Mouse (Mus musculus) myocyte (in vitro differentiated cells): ENCODE results near the gene Sbk1. TPM values are rescaled to one million over a fixed set of nuclear protein-coding genes. Genes with fewer than 3 reads are reported as not detected.
"Not testable (repeated sequence)": the region's sequence is repeated elsewhere in the genome, so short reads cannot be mapped to it uniquely, and the experiment has no call there.

Source experiments
- H3K27me3 ChIP-seq: one replicate; pipeline ENCODE4 v1.6.1; 2011; ENCODE audit not compliant: control insufficient read depth, insufficient read depth, insufficient read length
- H3K36me3 ChIP-seq: one replicate; pipeline ENCODE4 v1.6.1; 2011; ENCODE audit not compliant: control insufficient read depth, insufficient read depth
- H3K4me2 ChIP-seq: one replicate; pipeline ENCODE4 v1.6.1; 2011; ENCODE audit warnings: low read depth, control low read depth
- H3K4me3 ChIP-seq: one replicate; pipeline ENCODE4 v1.5.1; 2011; ENCODE audit warnings: mild to moderate bottlenecking, control low read depth, moderate library complexity
- H3K79me2 ChIP-seq: one replicate; pipeline ENCODE4 v1.6.1; 2011; ENCODE audit not compliant: control insufficient read depth, insufficient read depth
- H3ac ChIP-seq: one replicate; pipeline ENCODE4 v1.6.1; 2011; ENCODE audit not compliant: control insufficient read depth, insufficient read length
- CEBPB ChIP-seq: IDR thresholded peaks from 2 replicates; pipeline ENCODE4 v1.6.1; 2011; ENCODE audit warnings: mild to moderate bottlenecking, moderate library complexity; ENCODE audit not compliant: poor library complexity, insufficient read depth, severe bottlenecking
- E2F4 ChIP-seq: IDR thresholded peaks from one replicate; pipeline ENCODE4 v1.6.1; 2011; ENCODE audit warnings: mild to moderate bottlenecking, control low read depth, moderate library complexity; ENCODE audit not compliant: insufficient read depth
- MAX ChIP-seq: IDR thresholded peaks from one replicate; pipeline ENCODE4 v1.6.1; 2011; ENCODE audit warnings: low read depth, mild to moderate bottlenecking, control low read depth
- MYOD1 ChIP-seq, 3 experiments: IDR thresholded peaks; one replicate each; pipeline ENCODE4 v1.6.1; 2011; ENCODE audit warnings: control low read depth in 2 of 3, low read depth in 2 of 3, mild to moderate bottlenecking in 2 of 3, moderate library complexity in 1 of 3; ENCODE audit not compliant: insufficient read length in 2 of 3, control insufficient read depth in 1 of 3
- MYOG ChIP-seq, 3 experiments: IDR thresholded peaks; one replicate each; pipeline ENCODE4 v1.6.1; 2011; ENCODE audit warnings: control low read depth in 2 of 3, low read depth in 2 of 3, mild to moderate bottlenecking in 2 of 3; ENCODE audit not compliant: insufficient read length in 2 of 3, control insufficient read depth in 1 of 3, insufficient read depth in 1 of 3
- POLR2A ChIP-seq: IDR thresholded peaks from one replicate; pipeline ENCODE4 v1.6.1; 2011; ENCODE audit warnings: low read depth, mild to moderate bottlenecking, control low read depth, moderate library complexity; ENCODE audit not compliant: insufficient read length
- POLR2AphosphoS2 ChIP-seq: IDR thresholded peaks from one replicate; pipeline ENCODE4 v1.6.1; 2011; ENCODE audit warnings: low read depth, control low read depth; ENCODE audit not compliant: insufficient read length
- REST ChIP-seq: IDR thresholded peaks from one replicate; pipeline ENCODE4 v1.6.1; 2011; ENCODE audit warnings: mild to moderate bottlenecking, control low read depth, moderate library complexity; ENCODE audit not compliant: insufficient read depth, insufficient read length
- SRF ChIP-seq: IDR thresholded peaks from one replicate; pipeline ENCODE4 v1.6.1; 2011; ENCODE audit warnings: low read depth; ENCODE audit not compliant: control insufficient read depth, insufficient read length
- TCF12 ChIP-seq: IDR thresholded peaks from one replicate; pipeline ENCODE4 v1.6.1; 2011; ENCODE audit warnings: mild to moderate bottlenecking, control low read depth; ENCODE audit not compliant: poor library complexity, insufficient read depth, severe bottlenecking
- TCF3 ChIP-seq: IDR thresholded peaks from one replicate; pipeline ENCODE4 v1.6.1; 2011; ENCODE audit warnings: low read depth, control low read depth; ENCODE audit not compliant: insufficient read length
- USF1 ChIP-seq: IDR thresholded peaks from one replicate; pipeline ENCODE4 v1.6.1; 2011; ENCODE audit warnings: low read depth, mild to moderate bottlenecking, control low read depth, moderate library complexity
- polyA plus RNA-seq: library from polyadenylated mRNA; unstranded; fragments of >200 nt; fragmentation: generic; extraction: Trizol; gene quantifications from one replicate; pipeline ENCODE4 v1.2.1, GENCODE M21; 2012; ENCODE audit warnings: missing spikeins

Gene Sbk1
- polyA plus RNA-seq, 1 experiment, result 16.1 TPM

- H3K4me3 ChIP-seq, result no peak overlapping the region
- no peak overlapping the region for H3ac ChIP-seq
- no peaks in the 10 kb centered on the region for H3K79me2 ChIP-seq
- no peak overlapping the region for H3K4me2 ChIP-seq
- TF ChIP-seq E2F4 (no peak), POLR2A (no peak), TCF12 (no peak), REST (no peak), SRF (no peak), USF1 (no peak), MYOG (IDR thresholded peaks at IDR 0.05; ENCODE audit: control insufficient read depth in 1 of 3, insufficient read depth in 1 of 3, insufficient read length in 2 of 3, low read depth in 2 of 3) (no peak), TCF3 (no peak), CEBPB (no peak), POLR2AphosphoS2 (no peak), MAX (no peak), MYOD1 (IDR thresholded peaks at IDR 0.05; ENCODE audit: control insufficient read depth in 1 of 3, insufficient read length in 2 of 3, low read depth in 2 of 3) (no peak)
- H3K36me3 ChIP-seq, result no peaks in the 10 kb centered on the region
- peaks cover 42% of the 10 kb centered on the region for H3K27me3 ChIP-seq
Measured at GRCm38 (mm10) chr7:126311822-126312221, 39.4 kb downstream of the Sbk1 start.

GRCm38 (mm10) chr7:126313309-126313708 lies 40.9 kb downstream of the Sbk1 start:
- Histone ChIP-seq H3K4me2 (no peak overlapping the region), H3K4me3 (no peak overlapping the region), H3K27me3 (peaks cover 33% of the 10 kb centered on the region), H3K79me2 (no peaks in the 10 kb centered on the region), H3K36me3 (no peaks in the 10 kb centered on the region), H3ac (no peak overlapping the region)
- TF ChIP-seq MYOD1 (IDR thresholded peaks at IDR 0.05; ENCODE audit: control insufficient read depth in 1 of 3, insufficient read length in 2 of 3, low read depth in 2 of 3) (no peak), USF1 (no peak)

GRCm38 (mm10) chr7:126314273-126314672 lies 41.9 kb downstream of the Sbk1 start:
- TF ChIP-seq SRF (no peak), TCF12 (no peak), REST (no peak), E2F4 (no peak), MYOD1 (IDR thresholded peaks at IDR 0.05; ENCODE audit: control insufficient read depth in 1 of 3, insufficient read length in 2 of 3, low read depth in 2 of 3) (no peak)
- Histone ChIP-seq H3K27me3 (peaks cover 23% of the 10 kb centered on the region), H3K4me2 (no peak overlapping the region), H3ac (no peak overlapping the region), H3K4me3 (no peak overlapping the region), H3K79me2 (no peaks in the 10 kb centered on the region), H3K36me3 (no peaks in the 10 kb centered on the region)

GRCm38 (mm10) chr7:126323729-126324128 lies 51.3 kb downstream of the Sbk1 start:
- H3K27me3 ChIP-seq, result peaks cover 19% of the 10 kb centered on the region
- H3K4me2 ChIP-seq, result no peak overlapping the region
- no peak overlapping the region for H3K4me3 ChIP-seq

GRCm38 (mm10) chr7:126324791-126325190 lies 52.4 kb downstream of the Sbk1 start:
- peaks cover 15% of the 10 kb centered on the region for H3K27me3 ChIP-seq
- no peaks in the 10 kb centered on the region for H3K79me2 ChIP-seq
- no peak overlapping the region for H3K4me2 ChIP-seq
- no peaks in the 10 kb centered on the region for H3K36me3 ChIP-seq
- H3K4me3 ChIP-seq, result no peak overlapping the region
- TF ChIP-seq E2F4, result no peak
- no peak for TF ChIP-seq POLR2AphosphoS2
- no peak for TF ChIP-seq CEBPB
- no peak for TF ChIP-seq MAX
- peak; percentile 7 for TF ChIP-seq USF1
- TF ChIP-seq SRF, result no peak
- TF ChIP-seq POLR2A, result no peak
- no peak overlapping the region for H3ac ChIP-seq

More at GRCm38 (mm10) chr7:126323729-126324128, 51.3 kb downstream of the Sbk1 start:
- TF ChIP-seq POLR2AphosphoS2, result no peak
- no peak for TF ChIP-seq TCF3
- no peak for TF ChIP-seq CEBPB
- Histone ChIP-seq H3ac (no peak overlapping the region), H3K36me3 (no peaks in the 10 kb centered on the region), H3K79me2 (no peaks in the 10 kb centered on the region)

GRCm38 (mm10) chr7:126325576-126326273 lies 53.3 kb downstream of the Sbk1 start:
- not testable (repeated sequence) for H3K4me2 ChIP-seq, H3K4me3 ChIP-seq, H3K36me3 ChIP-seq, H3ac ChIP-seq, H3K79me2 ChIP-seq
- H3K27me3 ChIP-seq, result peaks cover 14% of the 10 kb centered on the region

- not testable (repeated sequence) for H3K79me2 ChIP-seq, H3ac ChIP-seq, H3K36me3 ChIP-seq, H3K4me2 ChIP-seq, H3K4me3 ChIP-seq
- H3K27me3 ChIP-seq, result peaks cover 25% of the 10 kb centered on the region
Measured at GRCm38 (mm10) chr7:126328848-126329247, 56.4 kb downstream of the Sbk1 start.
